Mouse (Mus musculus): ENCODE measurements at regions not wholly inside any gene's neighbourhood (a gene's known extent, or its start where the extent isn't known, plus 50 kb on each side); places are given as distances from the start of the nearest gene placed in this dataset.
A peak's percentile ranks its signal among the peaks of the same experiment; 100 is the strongest.

- no peak overlapping the region for H3K9ac ChIP-seq (replicated peaks; ENCODE audit: low read depth, low read length)
- no peak for ATAC-seq
- no peak overlapping the region for H3K27ac ChIP-seq (ENCODE audit: low read length)
- no peaks in the 10 kb centered on the region for H3K27me3 ChIP-seq (replicated peaks; ENCODE audit: control insufficient read depth, insufficient read depth, low read length)
- no peak overlapping the region for H3K4me3 ChIP-seq (replicated peaks; ENCODE audit: low read length)
- H3K4me1 ChIP-seq (replicated peaks; ENCODE audit: control insufficient read depth, insufficient read depth, low read length), result no peaks in the 10 kb centered on the region
- H3K9me3 ChIP-seq (ENCODE audit: control insufficient read depth, low read length), result no peaks in the 10 kb centered on the region
- no peak overlapping the region for H3K4me2 ChIP-seq (ENCODE audit: low read length)
- H3K36me3 ChIP-seq (ENCODE audit: control insufficient read depth, insufficient read depth), result no peaks in the 10 kb centered on the region
These were observed 495.6 kb downstream of the Gm16223 start for GRCm38 (mm10) chr5:42563406-42563805.

GRCm38 (mm10) chr5:42575971-42576370 is 508.2 kb downstream of the Gm16223 start:
- ATAC-seq, result peak; percentile 83

DNA sequence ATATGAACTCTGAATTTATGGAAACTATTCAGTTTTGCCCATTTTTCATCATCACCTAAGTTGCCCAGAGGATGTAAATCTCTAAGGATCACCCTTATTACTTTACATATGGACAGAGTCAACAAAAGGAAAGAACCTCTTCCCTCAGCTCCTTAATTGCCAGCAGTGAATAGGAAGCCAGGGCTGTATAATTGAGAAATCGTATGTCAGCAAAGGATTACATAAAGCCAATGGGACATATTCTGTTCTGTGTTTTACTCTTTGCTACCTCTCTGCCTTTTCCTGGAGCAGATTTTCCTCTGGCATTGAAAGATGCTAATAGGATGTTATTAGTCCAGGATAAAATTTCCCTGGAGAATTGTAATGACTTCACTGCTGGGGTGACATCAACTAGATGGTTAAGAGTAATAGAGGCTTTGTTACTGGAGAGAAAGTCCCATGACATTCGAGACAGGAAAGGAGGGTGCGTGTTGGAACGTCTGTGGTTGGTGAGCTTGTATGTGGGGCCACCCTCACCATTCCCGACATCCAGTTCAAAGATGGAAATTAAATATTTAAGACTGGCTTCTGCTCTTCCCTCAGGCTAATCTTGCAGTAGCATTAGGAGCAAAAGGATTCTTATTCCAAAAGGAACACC is 510.6 kb downstream of the Gm16223 start:
- no peaks in the 10 kb centered on the region for H3K27me3 ChIP-seq (replicated peaks; ENCODE audit: control insufficient read depth, insufficient read depth, low read length)
- no peak overlapping the region for H3K9ac ChIP-seq (replicated peaks; ENCODE audit: low read depth, low read length)
- no peaks in the 10 kb centered on the region for H3K9me3 ChIP-seq (ENCODE audit: control insufficient read depth, low read length)
- 74% methylated on average over 5 of the region's 5 CpGs for WGBS
- no peak; the same call in 1 of the 2 replicates for ATAC-seq
- H3K36me3 ChIP-seq (ENCODE audit: control insufficient read depth, insufficient read depth), result no peaks in the 10 kb centered on the region
- H3K4me2 ChIP-seq (ENCODE audit: low read length), result no peak overlapping the region
- H3K27ac ChIP-seq (ENCODE audit: low read length), result no peak overlapping the region
- no peaks in the 10 kb centered on the region for H3K4me1 ChIP-seq (replicated peaks; ENCODE audit: control insufficient read depth, insufficient read depth, low read length)
- no peak overlapping the region for H3K4me3 ChIP-seq (replicated peaks; ENCODE audit: low read length)

More at GRCm38 (mm10) chr5:42575971-42576370, 508.2 kb downstream of the Gm16223 start:
- no peak overlapping the region for H3K4me3 ChIP-seq (replicated peaks; ENCODE audit: low read length)
- no peak overlapping the region for H3K27ac ChIP-seq (ENCODE audit: low read length)
- no peak overlapping the region for H3K9ac ChIP-seq (replicated peaks; ENCODE audit: low read depth, low read length)
- WGBS, result 62% methylated on average over 2 of the region's 2 CpGs
- no peaks in the 10 kb centered on the region for H3K9me3 ChIP-seq (ENCODE audit: control insufficient read depth, low read length)
- no peaks in the 10 kb centered on the region for H3K36me3 ChIP-seq (ENCODE audit: control insufficient read depth, insufficient read depth)
- no peaks in the 10 kb centered on the region for H3K27me3 ChIP-seq (replicated peaks; ENCODE audit: control insufficient read depth, insufficient read depth, low read length)
- H3K4me1 ChIP-seq (replicated peaks; ENCODE audit: control insufficient read depth, insufficient read depth, low read length), result no peaks in the 10 kb centered on the region
- no peak overlapping the region for H3K4me2 ChIP-seq (ENCODE audit: low read length)

DNA sequence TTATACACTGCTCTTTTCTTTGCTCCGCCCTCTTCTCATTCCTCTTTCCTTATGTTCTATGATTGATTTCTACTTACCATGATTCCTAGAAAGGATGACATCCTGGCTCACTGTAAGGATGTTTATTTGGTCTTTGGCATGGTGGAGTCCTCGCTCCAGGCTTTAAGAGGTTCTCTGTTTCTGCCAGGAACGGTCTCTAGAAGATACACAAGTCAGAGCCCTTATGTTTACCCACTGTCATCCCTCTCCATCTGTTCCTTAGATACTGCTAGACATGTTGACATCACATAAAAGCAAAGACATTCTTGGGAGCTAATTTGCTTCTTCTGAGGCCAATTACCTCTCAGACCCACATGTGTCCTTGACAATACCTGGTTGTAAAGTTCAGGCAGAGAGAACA is 552.9 kb downstream of the Gm16223 start:
- Histone ChIP-seq H3K27ac (ENCODE audit: low read length) (no peak overlapping the region), H3K36me3 (ENCODE audit: control insufficient read depth, insufficient read depth) (no peaks in the 10 kb centered on the region), H3K9me3 (ENCODE audit: control insufficient read depth, low read length) (no peaks in the 10 kb centered on the region), H3K27me3 (replicated peaks; ENCODE audit: control insufficient read depth, insufficient read depth, low read length) (no peaks in the 10 kb centered on the region), H3K4me1 (replicated peaks; ENCODE audit: control insufficient read depth, insufficient read depth, low read length) (no peaks in the 10 kb centered on the region), H3K9ac (replicated peaks; ENCODE audit: low read depth, low read length) (no peak overlapping the region), H3K4me3 (replicated peaks; ENCODE audit: low read length) (no peak overlapping the region), H3K4me2 (ENCODE audit: low read length) (no peak overlapping the region)
- 70% methylated on average over 3 of the region's 3 CpGs for WGBS
- peak; percentile 62 for ATAC-seq

DNA sequence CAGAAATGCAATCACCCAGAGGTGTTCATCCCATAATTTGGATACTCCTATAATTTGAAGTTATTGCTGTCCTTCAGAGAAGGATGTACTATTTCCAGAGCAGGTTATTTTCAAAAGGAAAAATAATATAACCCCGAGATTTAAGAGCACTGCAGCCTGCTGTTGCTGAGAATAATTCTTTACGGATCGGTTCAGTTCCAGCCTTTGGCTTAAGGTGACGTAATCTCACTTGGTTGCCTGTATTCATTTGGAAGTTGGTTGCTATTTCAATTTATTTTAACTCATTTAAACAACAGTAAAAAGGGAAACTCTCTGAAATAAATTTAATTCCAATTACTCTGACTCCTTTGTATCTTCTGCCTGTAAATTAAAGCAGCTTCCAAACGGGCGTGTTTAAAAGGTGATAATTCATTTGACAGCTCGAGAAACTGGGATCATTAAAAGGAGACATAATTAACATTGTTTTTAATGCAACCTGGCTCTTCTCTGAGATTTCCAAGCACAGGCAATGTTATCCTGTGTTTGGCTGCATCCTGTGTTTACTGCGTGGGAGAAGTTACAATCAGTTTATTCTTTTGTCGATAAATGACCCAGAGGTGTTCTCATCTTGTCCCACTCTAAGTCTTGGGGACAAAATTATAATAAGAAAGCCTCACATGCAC is 568.5 kb downstream of the Gm16223 start:
- no peak overlapping the region for H3K27ac ChIP-seq (ENCODE audit: low read length)
- H3K4me2 ChIP-seq (ENCODE audit: low read length), result no peak overlapping the region
- H3K36me3 ChIP-seq (ENCODE audit: control insufficient read depth, insufficient read depth), result no peaks in the 10 kb centered on the region
- no peak overlapping the region for H3K4me3 ChIP-seq (replicated peaks; ENCODE audit: low read length)
- no peaks in the 10 kb centered on the region for H3K27me3 ChIP-seq (replicated peaks; ENCODE audit: control insufficient read depth, insufficient read depth, low read length)
- WGBS, result 53% methylated on average over 9 of the region's 9 CpGs
- peak; percentile 66 for ATAC-seq
- H3K4me1 ChIP-seq (replicated peaks; ENCODE audit: control insufficient read depth, insufficient read depth, low read length), result no peaks in the 10 kb centered on the region
- H3K9ac ChIP-seq (replicated peaks; ENCODE audit: low read depth, low read length), result no peak overlapping the region
- H3K9me3 ChIP-seq (ENCODE audit: control insufficient read depth, low read length), result no peaks in the 10 kb centered on the region

DNA sequence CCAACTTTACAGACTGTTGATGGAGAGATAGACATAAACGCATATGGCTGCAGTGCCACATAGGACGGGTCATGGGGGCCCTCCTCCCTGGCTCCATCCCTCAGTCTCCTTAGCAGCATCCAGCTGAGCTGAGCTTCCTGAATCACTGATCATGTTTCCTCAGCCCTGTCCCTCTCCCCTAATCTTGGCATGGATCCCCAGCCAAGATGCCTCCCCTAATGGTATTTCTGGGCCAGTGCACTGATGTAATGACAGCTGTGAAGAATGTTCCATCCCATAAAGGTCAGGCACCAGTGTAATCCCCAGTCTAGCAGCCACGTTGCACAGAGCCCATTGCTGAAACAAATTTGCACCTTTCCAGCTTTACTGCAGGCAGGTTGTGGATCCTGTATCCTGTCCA is 576.5 kb upstream of the Cpeb2 start:
- WGBS, result 65% methylated on average over 3 of the region's 3 CpGs
- no peak for ATAC-seq
- H3K4me2 ChIP-seq (ENCODE audit: low read length), result no peak overlapping the region
- H3K27ac ChIP-seq (ENCODE audit: low read length), result no peak overlapping the region
- no peaks in the 10 kb centered on the region for H3K36me3 ChIP-seq (ENCODE audit: control insufficient read depth, insufficient read depth)
- H3K4me1 ChIP-seq (replicated peaks; ENCODE audit: control insufficient read depth, insufficient read depth, low read length), result no peaks in the 10 kb centered on the region
- H3K9me3 ChIP-seq (ENCODE audit: control insufficient read depth, low read length), result no peaks in the 10 kb centered on the region
- no peaks in the 10 kb centered on the region for H3K27me3 ChIP-seq (replicated peaks; ENCODE audit: control insufficient read depth, insufficient read depth, low read length)
- H3K4me3 ChIP-seq (replicated peaks; ENCODE audit: low read length), result no peak overlapping the region
- no peak overlapping the region for H3K9ac ChIP-seq (replicated peaks; ENCODE audit: low read depth, low read length)

- H3K9me3 ChIP-seq (ENCODE audit: control insufficient read depth, low read length), result no peaks in the 10 kb centered on the region
- H3K4me1 ChIP-seq (replicated peaks; ENCODE audit: control insufficient read depth, insufficient read depth, low read length), result no peaks in the 10 kb centered on the region
- H3K27ac ChIP-seq (ENCODE audit: low read length), result no peak overlapping the region
- H3K4me2 ChIP-seq (ENCODE audit: low read length), result no peak overlapping the region
- H3K27me3 ChIP-seq (replicated peaks; ENCODE audit: control insufficient read depth, insufficient read depth, low read length), result no peaks in the 10 kb centered on the region
- WGBS, result 70% methylated on average over 4 of the region's 4 CpGs
- no peak overlapping the region for H3K9ac ChIP-seq (replicated peaks; ENCODE audit: low read depth, low read length)
- no peak for ATAC-seq
- H3K36me3 ChIP-seq (ENCODE audit: control insufficient read depth, insufficient read depth), result no peaks in the 10 kb centered on the region
- H3K4me3 ChIP-seq (replicated peaks; ENCODE audit: low read length), result no peak overlapping the region
These were observed 573.0 kb upstream of the Cpeb2 start for GRCm38 (mm10) chr5:42659994-42660393.

- Histone ChIP-seq H3K4me1 (replicated peaks; ENCODE audit: control insufficient read depth, insufficient read depth, low read length) (peaks cover 2% of the 10 kb centered on the region; the same call in 1 of the 2 replicates), H3K27ac (ENCODE audit: low read length) (no peak overlapping the region), H3K4me2 (ENCODE audit: low read length) (no peak overlapping the region), H3K36me3 (ENCODE audit: control insufficient read depth, insufficient read depth) (no peaks in the 10 kb centered on the region), H3K27me3 (replicated peaks; ENCODE audit: control insufficient read depth, insufficient read depth, low read length) (no peaks in the 10 kb centered on the region), H3K4me3 (replicated peaks; ENCODE audit: low read length) (no peak overlapping the region), H3K9ac (replicated peaks; ENCODE audit: low read depth, low read length) (no peak overlapping the region), H3K9me3 (ENCODE audit: control insufficient read depth, low read length) (no peaks in the 10 kb centered on the region)
- 39% methylated on average over 5 of the region's 5 CpGs for WGBS
- ATAC-seq, result peak; percentile 84
These were observed 553.4 kb upstream of the Cpeb2 start for GRCm38 (mm10) chr5:42679617-42680016.

GRCm38 (mm10) chr5:42685356-42686057 is 547.5 kb upstream of the Cpeb2 start:
- 68% methylated on average over 5 of the region's 5 CpGs for WGBS
- ATAC-seq, result no peak

More at GRCm38 (mm10) chr5:42685356-42686057, 547.5 kb upstream of the Cpeb2 start:
- Histone ChIP-seq H3K4me1 (replicated peaks; ENCODE audit: control insufficient read depth, insufficient read depth, low read length) (no peaks in the 10 kb centered on the region), H3K4me3 (replicated peaks; ENCODE audit: low read length) (no peak overlapping the region), H3K27ac (ENCODE audit: low read length) (no peak overlapping the region), H3K36me3 (ENCODE audit: control insufficient read depth, insufficient read depth) (no peaks in the 10 kb centered on the region), H3K9ac (replicated peaks; ENCODE audit: low read depth, low read length) (no peak overlapping the region), H3K9me3 (ENCODE audit: control insufficient read depth, low read length) (no peaks in the 10 kb centered on the region), H3K27me3 (replicated peaks; ENCODE audit: control insufficient read depth, insufficient read depth, low read length) (no peaks in the 10 kb centered on the region), H3K4me2 (ENCODE audit: low read length) (no peak overlapping the region)
